Mouse (Mus musculus) embryonic facial prominence, embryonic 14.5 days (tissue): Measurements from ENCODE around the gene Bad. TPM values are rescaled to one million over a fixed set of nuclear protein-coding genes. Genes with fewer than 3 reads are reported as not detected.

Experiments used
- ATAC-seq: fragments of 200-750 bp; cut with Nextera tagmentation; 2 replicates; pipeline ENCODE4 v1.8.0; 2017; ENCODE audit warnings: low read depth, moderate number of reproducible peaks, moderate TSS enrichment
- DNase-seq: peaks from one replicate; pipeline ENCODE4 v3.0.0-alpha.2; 2015; ENCODE audit warnings: low spot score
- H3K27ac ChIP-seq: fragments of 300-500 bp; sonication (generic); replicated peaks from 2 replicates; pipeline ENCODE4 v1.5.1; 2014; ENCODE audit warnings: low read depth, mild to moderate bottlenecking, low read length, moderate library complexity
- H3K27me3 ChIP-seq: fragments of 300-500 bp; sonication (generic); replicated peaks from 2 replicates; pipeline ENCODE4 v1.6.1; 2014; ENCODE audit warnings: low read length; ENCODE audit not compliant: control insufficient read depth, insufficient read depth
- H3K36me3 ChIP-seq: fragments of 300-500 bp; sonication (generic); 2 replicates; pipeline ENCODE4 v1.6.1; 2014; ENCODE audit warnings: low read length, mixed read lengths; ENCODE audit not compliant: control insufficient read depth, insufficient read depth
- H3K4me1 ChIP-seq: fragments of 300-500 bp; sonication (generic); 2 replicates; pipeline ENCODE4 v1.6.1; 2014; ENCODE audit warnings: antibody characterized with exemption, low read length; ENCODE audit not compliant: control insufficient read depth, insufficient read depth
- H3K4me2 ChIP-seq: fragments of 300-500 bp; sonication (generic); 2 replicates; pipeline ENCODE4 v1.6.1; 2014; ENCODE audit warnings: low read depth, mild to moderate bottlenecking, low read length, moderate library complexity, mixed read lengths
- H3K4me3 ChIP-seq: fragments of 300-500 bp; sonication (generic); 2 replicates; pipeline ENCODE4 v1.5.1; 2014; ENCODE audit warnings: low read depth, mild to moderate bottlenecking, low read length
- H3K9ac ChIP-seq: fragments of 300-500 bp; sonication (generic); 2 replicates; pipeline ENCODE4 v1.6.1; 2014; ENCODE audit warnings: low read depth, mild to moderate bottlenecking, low read length, moderate library complexity, mixed read lengths
- H3K9me3 ChIP-seq: fragments of 300-500 bp; sonication (generic); 2 replicates; pipeline ENCODE4 v1.6.1; 2016; ENCODE audit warnings: low read length; ENCODE audit not compliant: control insufficient read depth
- WGBS: fragments of 180-500 bp; shearing (Covaris S2); extraction: QIAGEN DNeasy Blood & Tissue Kit; methylation state at CpG from one replicate; pipeline ENCODE4 v1.1.7; 2014; 5-methylcytosine and 5-hydroxymethylcytosine counted together
- polyA plus RNA-seq: library from polyadenylated mRNA; unstranded; fragments of >200 nt; fragmentation: Nextera tagmentation; extraction: Ambion mirVana; gene quantifications from 2 replicates; pipeline ENCODE4 v1.2.1, GENCODE M21; 2014

The Bad gene
- polyA plus RNA-seq, 1 experiment from 2014 or later = 70.7 TPM

- DNase-seq (no peak), ATAC-seq (no peak)
- H3K4me1 ChIP-seq = peaks cover 30% of the 10 kb centered on the region
- 74% methylated on average over 13 of the region's 13 CpGs for WGBS
- no peak overlapping the region for H3K9ac ChIP-seq
- no peak overlapping the region for H3K4me3 ChIP-seq
- H3K36me3 ChIP-seq = peaks cover 3% of the 10 kb centered on the region
- no peaks in the 10 kb centered on the region for H3K27me3 ChIP-seq
- H3K9me3 ChIP-seq = no peaks in the 10 kb centered on the region
- H3K27ac ChIP-seq = no peak overlapping the region
- H3K4me2 ChIP-seq = no peak overlapping the region
These were observed 30.7 kb downstream of the Bad start for GRCm38 (mm10) chr19:6972247-6972917.

- H3K9me3 ChIP-seq = no peaks in the 10 kb centered on the region
- H3K4me3 ChIP-seq = peak overlapping the region; percentile 77
- H3K9ac ChIP-seq = peak overlapping the region; percentile 48
- WGBS = 25% methylated on average over 11 of the region's 12 CpGs
- peaks cover 28% of the 10 kb centered on the region for H3K4me1 ChIP-seq
- no peak for ATAC-seq
- DNase-seq = no peak
- peak overlapping the region; percentile 92 for H3K4me2 ChIP-seq
- peaks cover 16% of the 10 kb centered on the region for H3K36me3 ChIP-seq
- peak overlapping the region; percentile 88; the same call in 1 of the 2 replicates for H3K27ac ChIP-seq
- H3K27me3 ChIP-seq = no peaks in the 10 kb centered on the region
These were observed 32.0 kb downstream of the Bad start for GRCm38 (mm10) chr19:6973581-6974190.

GRCm38 (mm10) chr19:6974211-6975205 lies 32.8 kb downstream of the Bad start, which contains the start of gene Ppp1r14b:
Gene Ppp1r14b (plus strand): TSS chr19:6974968.
- WGBS = 0% methylated on average over 39 of the region's 84 CpGs
- Histone ChIP-seq H3K36me3 (peaks cover 19% of the 10 kb centered on the region), H3K9me3 (no peaks in the 10 kb centered on the region), H3K4me3 (peak within 1 kb of the TSS; percentile 77), H3K4me2 (peak within 1 kb of the TSS; percentile 92), H3K9ac (peak within 1 kb of the TSS; percentile 76), H3K27ac (peak within 1 kb of the TSS; percentile 88), H3K27me3 (no peaks in the 10 kb centered on the region), H3K4me1 (peaks cover 33% of the 10 kb centered on the region)
- DNase-seq (peak; percentile 96), ATAC-seq (peak; percentile 70)

GRCm38 (mm10) chr19:6975537-6976521 lies 34.2 kb downstream of the Bad start, which contains the start of gene Plcb3:
Gene Plcb3 (minus strand): TSS chr19:6976470.
- Histone ChIP-seq H3K9me3 (no peaks in the 10 kb centered on the region), H3K9ac (peak within 1 kb of the TSS; percentile 76), H3K27ac (peak within 1 kb of the TSS; percentile 88), H3K4me2 (peak within 1 kb of the TSS; percentile 92), H3K27me3 (no peaks in the 10 kb centered on the region), H3K4me1 (peaks cover 24% of the 10 kb centered on the region), H3K4me3 (peak within 1 kb of the TSS; percentile 77), H3K36me3 (peaks cover 19% of the 10 kb centered on the region)
- 2% methylated on average over 16 of the region's 16 CpGs for WGBS
- peak; percentile 3; the same call in 1 of the 2 replicates for ATAC-seq
- DNase-seq = peak; percentile 92

GRCm38 (mm10) chr19:6977759-6978638 lies 36.3 kb downstream of the Bad start:
- Histone ChIP-seq H3K27ac (peak overlapping the region; percentile 8; the same call in 1 of the 2 replicates), H3K36me3 (peaks cover 29% of the 10 kb centered on the region), H3K4me1 (peaks cover 31% of the 10 kb centered on the region), H3K9me3 (no peaks in the 10 kb centered on the region), H3K4me3 (peak overlapping the region; percentile 78; the same call in 1 of the 2 replicates), H3K4me2 (peak overlapping the region; percentile 92), H3K27me3 (no peaks in the 10 kb centered on the region), H3K9ac (0 out of 2 replicates have a peak overlapping the region, but pooled peaks have one; percentile 26)
- 72% methylated on average over 13 of the region's 13 CpGs for WGBS
- ATAC-seq (no peak), DNase-seq (no peak)

- ATAC-seq = no peak
- H3K36me3 ChIP-seq = peaks cover 33% of the 10 kb centered on the region
- WGBS = 43% methylated on average over 3 of the region's 3 CpGs
- peak overlapping the region; percentile 78 for H3K4me3 ChIP-seq
- H3K9me3 ChIP-seq = no peaks in the 10 kb centered on the region
- no peak for DNase-seq
- peaks cover 31% of the 10 kb centered on the region for H3K4me1 ChIP-seq
- 0 out of 2 replicates have a peak overlapping the region, but pooled peaks have one; percentile 26 for H3K9ac ChIP-seq
- H3K27me3 ChIP-seq = no peaks in the 10 kb centered on the region
- H3K27ac ChIP-seq = peak overlapping the region; percentile 8; the same call in 1 of the 2 replicates
- peak overlapping the region; percentile 92 for H3K4me2 ChIP-seq
These were observed 36.9 kb downstream of the Bad start for GRCm38 (mm10) chr19:6978639-6978974.

GRCm38 (mm10) chr19:6979001-6979479 lies 37.4 kb downstream of the Bad start:
- H3K9me3 ChIP-seq = no peaks in the 10 kb centered on the region
- H3K27ac ChIP-seq = peak overlapping the region; percentile 23
- WGBS = 7% methylated on average over 10 of the region's 11 CpGs
- ATAC-seq (no peak), DNase-seq (peak; percentile 50)
- peak overlapping the region; percentile 60 for H3K9ac ChIP-seq
- H3K4me1 ChIP-seq = peaks cover 27% of the 10 kb centered on the region
- H3K4me2 ChIP-seq = peak overlapping the region; percentile 92
- peaks cover 38% of the 10 kb centered on the region for H3K36me3 ChIP-seq
- peak overlapping the region; percentile 78 for H3K4me3 ChIP-seq
- no peaks in the 10 kb centered on the region for H3K27me3 ChIP-seq
